Mouse (Mus musculus): ENCODE results near the gene Apc2. TPM values are rescaled to one million over a fixed set of nuclear protein-coding genes. Genes with fewer than 3 reads are reported as not detected.

Apc2 gene
- polyA plus RNA-seq (2012; rRNA removed): 145 and 166 TPM in 2 replicates

DNA sequence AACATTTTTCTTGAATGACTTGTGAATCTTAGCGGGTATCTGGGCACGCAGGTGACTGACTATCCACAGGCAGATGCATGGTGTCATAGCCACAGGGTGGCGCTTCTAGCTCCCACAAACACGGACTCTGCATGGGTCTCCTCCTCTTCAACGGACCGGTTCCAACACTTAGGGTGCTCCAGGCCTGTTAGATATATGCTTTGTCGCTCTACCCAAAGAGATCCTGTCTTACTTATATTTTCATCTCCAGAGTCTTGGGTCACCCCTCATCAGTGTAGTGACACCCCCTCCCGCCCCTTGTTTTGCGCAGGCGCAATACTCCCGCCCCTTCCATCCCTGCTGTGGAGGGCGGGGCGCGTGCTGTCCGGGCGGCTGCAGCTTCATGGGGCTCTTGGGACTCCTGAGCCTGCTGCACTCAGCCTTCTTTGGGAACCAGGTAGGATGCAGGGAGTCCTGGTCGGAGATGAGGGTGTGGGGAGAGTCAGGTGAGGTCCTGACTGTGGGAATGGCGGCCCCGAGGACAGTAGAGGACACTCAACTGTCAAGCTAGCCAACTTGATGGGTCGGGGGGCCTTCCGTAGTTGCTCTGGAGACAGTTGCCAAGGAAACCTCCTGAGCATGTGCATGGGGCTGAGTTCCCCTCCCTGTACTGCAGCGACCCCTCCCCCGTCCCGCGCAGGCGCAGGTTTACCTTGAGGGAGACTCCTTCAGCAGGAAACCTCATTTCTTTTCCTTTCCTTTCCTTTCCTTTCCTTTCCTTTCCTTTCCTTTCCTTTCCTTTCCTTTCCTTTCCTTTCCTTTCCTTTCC is at the start of gene Apc2:
Apc2 (plus strand) TSS at position 360 of the 808 bp plus-strand sequence.

DNA sequence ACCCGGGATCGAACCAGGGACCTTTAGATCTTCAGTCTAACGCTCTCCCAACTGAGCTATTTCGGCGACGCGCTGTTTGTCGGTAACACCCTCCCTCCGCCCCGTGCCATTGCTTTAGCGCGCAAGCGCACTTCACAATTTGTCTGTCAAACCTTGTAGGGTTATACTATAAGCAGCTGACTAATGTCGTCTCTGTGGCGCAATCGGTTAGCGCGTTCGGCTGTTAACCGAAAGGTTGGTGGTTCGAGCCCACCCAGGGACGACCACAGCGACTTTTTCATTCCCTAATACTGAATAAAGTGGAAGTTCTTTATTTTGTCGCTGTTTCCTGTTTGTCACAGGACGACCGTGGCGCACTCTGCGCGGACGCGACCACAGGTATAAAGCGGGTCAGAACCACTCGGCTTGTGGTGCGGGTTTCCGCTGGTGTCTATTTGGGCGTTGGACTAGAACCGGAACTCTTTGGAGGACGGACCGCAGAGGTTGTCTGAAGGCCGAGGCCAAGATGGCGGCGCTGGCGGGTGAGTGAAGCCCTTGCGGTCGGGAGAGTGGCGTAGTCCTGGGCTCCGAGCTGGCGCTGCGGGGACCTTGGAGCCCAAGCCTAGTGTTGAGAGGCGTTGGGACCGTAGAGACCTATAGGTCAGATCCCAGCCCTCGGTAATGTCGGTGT is 46.7 kb upstream of the Apc2 start, which contains the start of gene Ndufs7:
Ndufs7 (plus strand) TSS at position 151 of the 670 bp plus-strand sequence.

DNA sequence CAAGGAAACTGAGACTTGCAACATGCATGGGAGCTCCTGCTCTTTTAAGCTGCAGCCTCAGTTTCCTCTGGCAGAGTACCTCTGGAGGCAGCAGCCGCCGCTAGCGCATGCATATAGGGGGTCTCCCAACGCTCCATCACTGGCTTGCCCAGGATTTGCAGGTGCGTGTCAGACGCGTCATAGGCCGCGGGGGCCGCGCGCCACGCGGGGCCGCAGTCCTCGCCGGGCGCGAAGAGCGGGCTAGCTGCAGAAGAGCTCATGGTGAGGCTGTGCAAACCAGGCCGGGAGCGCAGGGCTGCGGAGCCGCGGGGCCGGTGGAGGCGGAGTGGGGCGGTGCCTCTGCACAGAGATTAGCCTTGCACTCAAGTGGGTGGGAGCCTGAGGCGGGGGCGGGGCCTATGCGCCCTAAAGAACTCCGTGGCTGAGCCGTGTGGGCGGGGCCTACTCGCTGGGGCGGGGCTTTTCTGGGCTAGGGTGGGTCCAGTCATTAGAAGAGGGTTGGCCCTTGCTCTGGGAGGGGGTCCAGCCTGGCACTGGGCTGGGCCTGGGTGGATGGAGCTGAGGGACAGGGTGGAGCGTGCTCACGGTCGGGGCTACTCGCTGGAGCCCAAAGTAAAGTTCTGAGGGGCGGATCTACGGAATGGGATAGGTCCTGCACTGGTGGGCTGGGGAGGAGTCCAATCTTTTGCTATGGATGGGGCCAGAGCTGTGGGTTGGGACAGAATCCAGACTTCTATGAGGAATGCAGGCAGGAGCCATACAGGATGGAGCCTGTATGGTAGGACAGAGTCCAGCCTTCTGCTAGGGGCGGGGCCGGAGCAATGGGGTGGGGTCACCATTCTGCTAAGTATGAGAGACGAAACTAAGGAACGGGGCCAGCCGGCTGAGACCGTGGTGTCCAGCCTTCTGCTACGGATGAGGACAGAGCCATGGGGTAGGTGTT is 34.9 kb upstream of the Apc2 start, which contains the start of the genes Gamt and Dazap1:
Gamt (minus strand) TSS at position 371 of the 943 bp plus-strand sequence.
Dazap1 (plus strand) TSS at position 845 of the 943 bp plus-strand sequence.

DNA sequence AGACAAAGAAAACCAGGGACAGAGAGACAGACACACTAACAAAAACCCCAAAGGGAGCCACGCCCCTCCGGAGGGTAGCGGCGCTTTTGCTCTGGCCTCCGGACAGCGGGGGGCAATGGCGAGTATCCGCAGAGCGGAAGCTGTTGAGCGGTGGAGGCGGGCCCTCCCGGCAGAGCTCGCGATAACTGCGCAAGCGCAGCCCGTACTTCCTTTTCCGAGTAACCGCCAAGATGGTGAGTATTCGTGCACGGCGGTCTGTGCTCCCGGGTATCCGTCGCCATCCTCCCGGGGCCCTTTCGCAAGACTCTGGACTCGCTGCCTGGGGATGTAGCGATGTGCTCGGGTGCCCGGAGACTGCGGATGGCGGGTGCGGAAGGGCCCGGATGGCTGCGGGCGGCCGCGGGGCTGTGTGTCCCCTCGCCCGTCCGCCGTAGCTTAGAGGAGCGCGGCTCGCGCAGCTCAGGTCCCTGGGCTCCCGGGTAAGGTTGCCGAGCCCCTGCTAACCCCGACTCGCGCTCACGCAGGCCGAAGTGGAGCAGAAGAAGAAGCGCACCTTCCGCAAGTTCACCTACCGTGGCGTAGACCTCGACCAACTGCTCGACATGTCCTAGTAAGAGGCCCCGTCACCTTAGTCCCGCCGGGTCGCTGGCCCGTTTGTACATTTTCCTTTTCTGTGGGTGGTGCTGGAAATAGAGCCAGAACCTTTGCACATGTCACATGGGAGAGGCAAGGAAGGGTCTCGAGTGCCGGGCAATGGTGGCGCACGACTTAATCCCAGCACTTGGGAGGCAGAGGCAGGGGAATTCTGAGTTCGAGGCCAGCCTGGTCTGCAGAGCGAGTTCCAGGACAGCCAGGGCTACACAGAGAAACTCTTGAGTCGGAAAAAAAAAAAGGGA is 3.3 kb upstream of the Apc2 start, which contains the start of gene Rps15:
Rps15 (plus strand) TSS at position 203 of the 896 bp plus-strand sequence.

DNA sequence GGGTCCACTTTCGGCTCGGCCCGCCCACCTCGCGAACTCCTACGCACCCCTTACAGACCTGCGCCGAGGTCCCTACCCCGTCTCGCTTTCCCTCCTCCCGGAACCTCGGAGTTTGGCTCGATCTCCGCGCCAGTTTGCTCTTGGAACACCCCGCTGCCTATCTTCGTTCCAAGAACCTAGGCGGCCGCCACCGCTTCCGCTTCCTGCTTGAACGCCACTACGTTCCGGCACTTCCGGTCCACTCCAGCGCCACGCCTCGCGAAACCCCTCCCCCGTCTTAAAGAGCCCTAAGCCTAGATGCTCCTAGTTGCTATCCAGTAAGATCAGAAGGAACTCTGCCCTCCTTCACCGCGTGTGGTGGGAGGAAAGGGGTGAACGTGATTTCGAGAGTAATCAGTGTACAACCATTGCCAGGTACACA is 24.6 kb downstream of the Apc2 start, which contains the start of gene 2310011J03Rik:
2310011J03Rik (minus strand) TSS at position 198 of the 421 bp plus-strand sequence.

DNA sequence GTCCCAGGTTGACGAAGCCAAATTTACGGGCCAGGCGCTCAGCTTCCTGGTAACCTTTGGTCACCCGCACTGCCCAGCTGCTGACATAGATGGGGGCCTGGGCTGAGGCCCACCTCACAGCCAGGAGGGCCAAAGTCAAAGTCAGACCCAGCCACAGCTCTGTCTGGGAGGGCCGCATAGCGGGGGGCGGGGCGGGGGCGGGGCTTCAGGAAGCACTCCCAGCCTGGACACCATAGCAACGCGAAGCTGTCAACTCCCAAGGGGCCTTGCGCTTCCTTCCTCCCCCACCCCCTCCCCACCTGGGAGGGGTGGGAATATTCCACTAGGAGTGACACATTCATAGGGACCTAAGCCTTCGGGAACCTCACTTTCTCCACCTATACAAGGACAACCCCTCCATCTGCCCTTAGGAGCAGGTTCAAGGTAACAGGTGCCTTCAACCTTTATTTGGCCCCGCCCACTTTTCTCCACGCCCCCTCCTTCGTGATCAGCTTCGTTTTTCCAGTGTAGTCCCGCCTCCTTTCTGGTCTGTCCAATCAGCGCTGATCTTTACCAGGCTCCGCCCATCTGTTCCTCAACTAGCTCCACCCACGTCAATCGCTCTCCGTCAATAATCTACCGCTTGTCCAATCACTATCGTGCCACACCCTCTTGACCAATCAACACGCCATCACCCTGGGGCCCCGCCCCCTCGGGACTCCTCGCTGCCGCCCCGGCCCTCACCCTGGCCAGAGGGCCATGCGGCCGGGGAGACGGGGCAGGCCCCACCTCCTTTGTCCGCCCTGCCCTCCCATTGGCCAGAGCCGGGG is 33.7 kb downstream of the Apc2 start, which contains the start of the genes Pcsk4 and Reep6:
Pcsk4 (minus strand) TSS at position 226 of the 809 bp plus-strand sequence.
Reep6 (plus strand) TSS at position 681 of the 809 bp plus-strand sequence.

DNA sequence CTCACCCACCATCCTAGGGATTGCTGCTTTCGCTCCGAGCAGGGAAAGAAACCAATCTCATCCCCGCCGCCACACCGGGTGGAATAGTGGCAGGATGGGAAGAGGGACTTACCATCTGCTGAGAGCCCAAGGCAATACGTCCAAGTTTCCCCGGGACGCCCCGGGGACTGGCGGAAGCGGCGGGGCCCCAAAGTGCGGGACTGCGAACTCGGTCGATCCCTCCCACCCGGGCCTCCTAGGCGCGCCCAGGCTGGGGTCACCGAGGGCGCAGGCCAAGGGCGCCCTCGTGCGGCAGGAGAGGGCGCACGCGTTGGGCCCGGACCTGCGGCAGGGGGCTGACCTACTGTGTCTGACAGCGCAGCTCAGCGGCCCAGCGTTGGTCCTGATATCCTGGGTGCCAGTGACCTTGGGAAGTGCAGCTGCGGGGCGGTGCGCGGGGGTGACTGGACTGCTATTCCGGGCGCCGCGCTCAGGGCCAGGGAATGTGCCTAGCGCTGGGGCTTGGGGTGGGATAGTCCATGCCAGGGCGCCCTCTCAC is 52.5 kb downstream of the Apc2 start, which contains the start of gene Adamtsl5:
Adamtsl5 (minus strand) TSS at position 169 of the 538 bp plus-strand sequence.

DNA sequence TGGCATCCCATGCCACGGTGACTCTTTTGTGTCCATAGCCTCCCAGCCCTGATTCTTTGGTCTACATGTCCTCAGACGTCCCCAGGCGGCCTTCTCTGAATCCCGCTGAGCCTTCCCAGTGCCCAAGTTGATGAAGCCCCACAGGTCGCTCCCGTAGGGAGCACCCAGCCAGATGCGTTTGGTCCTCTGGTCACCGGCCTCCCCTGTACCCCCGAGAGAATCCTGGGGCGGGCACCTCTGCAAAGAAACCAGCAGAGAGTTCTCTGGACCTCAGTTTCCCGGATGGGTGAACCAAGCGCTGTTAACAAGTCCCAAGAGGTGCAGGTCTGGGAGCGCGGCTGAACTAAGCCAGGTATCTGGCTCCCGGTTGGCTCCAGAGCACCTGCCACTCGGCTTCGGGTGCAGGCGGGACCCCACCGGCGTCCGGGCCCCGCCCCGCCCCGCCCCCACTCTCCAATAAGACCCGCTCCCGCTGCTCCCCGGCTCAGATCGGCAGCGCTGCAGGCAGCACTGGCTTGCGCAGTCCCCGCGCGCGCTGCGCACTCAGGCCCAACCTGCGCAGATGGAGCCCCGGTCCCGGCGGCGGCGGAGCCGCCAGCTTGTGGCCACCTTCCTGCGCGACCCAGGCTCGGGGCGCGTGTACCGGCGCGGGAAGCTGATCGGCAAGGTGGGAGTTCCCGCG is 60.4 kb downstream of the Apc2 start, which contains the start of gene Plk5:
Plk5 (plus strand) TSS at position 459 of the 682 bp plus-strand sequence.

Other genes starting within 250 kb of the Apc2 start
- 405 and 406 TPM in 2 replicates for gene Gpx4, start 248.8 kb upstream of the Apc2 start, polyA plus RNA-seq (2012; rRNA removed)
- 28.9 and 30.5 TPM in 2 replicates for gene Sbno2, start 190.4 kb upstream of the Apc2 start, polyA plus RNA-seq (2012; rRNA removed)
- 122 and 127 TPM in 2 replicates for gene Stk11, start 180.2 kb upstream of the Apc2 start, polyA plus RNA-seq (2012; rRNA removed)
- 370 and 392 TPM in 2 replicates for gene Atp5d, start 157.3 kb upstream of the Apc2 start, polyA plus RNA-seq (2012; rRNA removed)
- gene Cbarp, start 155.1 kb upstream of the Apc2 start, polyA plus RNA-seq (2012; rRNA removed): 141 and 148 TPM in 2 replicates
- 166 and 189 TPM in 2 replicates for gene Midn, start 147.7 kb upstream of the Apc2 start, polyA plus RNA-seq (2012; rRNA removed)
- 465 and 485 TPM in 2 replicates for gene Cirbp, start 130.0 kb upstream of the Apc2 start, polyA plus RNA-seq (2012; rRNA removed)
- 19.6 and 22.3 TPM in 2 replicates for gene 1600002K03Rik, start 123.0 kb upstream of the Apc2 start, polyA plus RNA-seq (2012; rRNA removed)
- gene Efna2, start 116.5 kb upstream of the Apc2 start, polyA plus RNA-seq (2012; rRNA removed): 44.2 and 45.0 TPM in 2 replicates
- gene Mum1, start 69.5 kb upstream of the Apc2 start, polyA plus RNA-seq (2012; rRNA removed): 67.3 and 73.6 TPM in 2 replicates
- 288 TPM in 2 replicates for gene Ndufs7, start 46.9 kb upstream of the Apc2 start, polyA plus RNA-seq (2012; rRNA removed)
- 15.4 and 28.3 TPM in 2 replicates for gene Gamt, start 35.0 kb upstream of the Apc2 start, polyA plus RNA-seq (2012; rRNA removed)
- gene Dazap1, start 34.5 kb upstream of the Apc2 start, polyA plus RNA-seq (2012; rRNA removed): 207 and 232 TPM in 2 replicates
- 2,757 and 2,767 TPM in 2 replicates for gene Rps15, start 3.5 kb upstream of the Apc2 start, polyA plus RNA-seq (2012; rRNA removed)
- 29.7 and 29.8 TPM in 2 replicates for gene 2310011J03Rik, start 24.6 kb downstream of the Apc2 start, polyA plus RNA-seq (2012; rRNA removed)
- 4.5 and 6.3 TPM in 2 replicates for gene Pcsk4, start 33.5 kb downstream of the Apc2 start, polyA plus RNA-seq (2012; rRNA removed)
- 2.2 and 3.2 TPM in 2 replicates for gene Reep6, start 34.0 kb downstream of the Apc2 start, polyA plus RNA-seq (2012; rRNA removed)
- 1.4 and 2.8 TPM in 2 replicates for gene Adamtsl5, start 52.4 kb downstream of the Apc2 start, polyA plus RNA-seq (2012; rRNA removed)
- gene Plk5, start 60.5 kb downstream of the Apc2 start, polyA plus RNA-seq (2012; rRNA removed): 2.6 and 2.9 TPM in 2 replicates
- 86.4 and 98.5 TPM in 2 replicates for gene Mex3d, start 91.7 kb downstream of the Apc2 start, polyA plus RNA-seq (2012; rRNA removed)
- 273 and 295 TPM in 2 replicates for gene Mbd3, start 103.6 kb downstream of the Apc2 start, polyA plus RNA-seq (2012; rRNA removed)
- gene Uqcr11, start 110.9 kb downstream of the Apc2 start, polyA plus RNA-seq (2012; rRNA removed): 870 and 900 TPM in 2 replicates
- 145 and 156 TPM in 2 replicates for gene Tcf3, start 137.7 kb downstream of the Apc2 start, polyA plus RNA-seq (2012; rRNA removed)
- gene Onecut3, start 198.9 kb downstream of the Apc2 start, polyA plus RNA-seq (2012; rRNA removed): 4.1 and 6.6 TPM in 2 replicates
- gene Atp8b3, start 243.1 kb downstream of the Apc2 start, polyA plus RNA-seq (2012; rRNA removed): 0.58 and 0.81 TPM in 2 replicates